Mouse (Mus musculus) T-cell, adult 66 days (primary cell): ENCODE results near the gene Bmp7. TPM values are rescaled to one million over a fixed set of nuclear protein-coding genes. Genes with fewer than 3 reads are reported as not detected.

Experiments
- total RNA-seq, 2 experiments: library from RNA; stranded (reverse); gene quantifications; 3 replicates in 1 of 2; 4 replicates in 1 of 2; pipeline ENCODE4 v1.2.4; 2023

The Bmp7 gene
- 1 to 10 TPM; 4.7 to 5.1 TPM for total RNA-seq

DNA sequence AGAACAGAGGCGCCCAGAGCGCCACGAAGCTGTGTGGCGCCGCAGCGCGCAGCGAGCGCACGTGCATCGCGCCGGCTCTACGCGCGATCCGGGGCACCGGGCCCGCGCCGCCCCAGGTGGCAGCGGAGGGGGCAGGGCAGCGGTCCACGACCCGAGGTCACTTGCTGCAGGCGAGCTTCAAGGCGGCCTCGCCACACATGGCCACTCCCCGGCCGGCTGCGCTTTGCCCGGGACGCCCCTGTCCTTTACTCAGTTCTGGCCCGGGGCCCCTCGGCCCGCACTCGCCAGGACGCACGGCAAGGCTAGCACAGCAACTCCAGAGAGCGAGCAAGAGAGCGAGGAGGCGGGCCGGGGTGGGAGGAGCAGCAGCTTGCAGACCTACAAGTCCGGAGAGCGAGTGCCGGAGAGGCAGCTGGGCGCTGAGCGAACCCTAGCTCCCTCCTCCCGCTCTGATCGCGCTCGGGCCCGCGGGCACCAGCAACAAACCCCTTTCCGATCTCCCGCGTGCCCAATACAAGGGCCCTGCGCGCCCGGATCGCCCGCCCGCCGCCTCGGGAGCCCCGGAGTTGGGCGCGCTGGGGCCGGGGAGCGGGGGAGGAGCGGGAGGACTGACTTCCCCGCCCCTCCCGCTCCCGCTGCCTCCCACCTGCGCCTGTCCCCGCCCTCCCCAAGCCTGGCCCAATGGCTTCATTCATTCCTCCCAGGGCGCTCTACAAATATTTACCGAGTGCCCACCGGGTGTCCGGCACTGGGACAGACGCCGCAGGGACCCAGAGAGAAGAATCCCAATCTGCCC, at the start of gene Bmp7:
TSS of gene Bmp7 (minus strand) at position 319 of the 796 bp plus-strand sequence.

DNA sequence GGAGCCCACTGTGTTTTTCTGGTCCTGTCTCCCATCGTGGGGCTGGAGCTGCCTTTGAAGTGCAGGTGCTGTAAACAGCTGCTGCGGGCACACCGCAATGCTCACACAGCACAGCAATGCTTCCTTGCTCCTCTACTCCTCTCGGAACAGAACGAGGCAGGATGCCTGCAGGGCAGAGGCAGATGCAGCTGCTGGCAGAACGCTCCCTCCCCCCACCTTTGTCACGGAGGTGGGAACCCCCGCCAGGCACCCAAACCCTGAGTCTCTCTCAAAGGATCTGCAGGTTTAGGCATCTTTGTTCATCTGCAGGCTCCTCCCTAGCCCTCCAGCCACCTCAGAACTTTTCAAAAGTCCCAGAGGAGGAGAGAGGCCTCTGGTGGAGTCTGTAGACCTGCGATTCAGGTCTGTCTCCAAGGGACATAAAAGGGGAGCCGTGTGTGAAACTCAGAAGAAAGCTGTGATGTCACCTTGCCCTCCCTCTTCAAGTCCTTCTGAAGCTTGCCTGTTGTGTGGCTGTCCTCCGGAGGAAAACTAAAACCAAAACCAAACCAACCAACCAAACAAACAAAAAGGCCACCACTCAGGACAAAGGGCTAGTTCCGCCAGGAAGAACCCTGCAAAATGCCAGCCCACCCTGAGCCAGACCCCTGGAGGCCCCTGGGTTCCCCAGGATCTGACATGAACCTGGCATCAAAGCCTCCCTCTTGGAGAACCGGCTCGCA, 37.4 kb upstream of the Bmp7 start, which contains the start of gene Spo11:
TSS of gene Spo11 (plus strand) at position 292 of the 722 bp plus-strand sequence.

Other genes with a start within 250 kb of the Bmp7 start
- gene Spo11, start 37.4 kb upstream of the Bmp7 start, total RNA-seq = 1 to 10 TPM; 2.1 to 2.2 TPM
- 10 to 100 TPM; 86.4 to 96.3 TPM for gene Rae1, start 59.8 kb upstream of the Bmp7 start, total RNA-seq
- gene Rbm38, start 80.2 kb upstream of the Bmp7 start, total RNA-seq = 100 to 1,000 TPM; 228 to 242 TPM
- gene Ctcfl, start 179.2 kb upstream of the Bmp7 start, total RNA-seq = not detected
- gene Pck1, start 212.7 kb upstream of the Bmp7 start, total RNA-seq = not detected